Mouse (Mus musculus) heart, postnatal 36 days (tissue): ENCODE data around the gene Mettl26. TPM values are rescaled to one million over a fixed set of nuclear protein-coding genes. Genes with fewer than 3 reads are reported as not detected.
A peak's percentile ranks its signal among the peaks of the same experiment; 100 is the strongest.
"Not testable (repeated sequence)": the region's sequence is repeated elsewhere in the genome, so short reads cannot be mapped to it uniquely, and the experiment has no call there.

Source experiments
- DNase-seq, 2 experiments: peaks; one replicate each; pipeline ENCODE4 v3.0.0; 2021 to 2022
- intact Hi-C: fragments of 180-260 bp; cut with DNase I; formaldehyde crosslinking; loops from one replicate; pipeline ENCODE4 v1.15.1; 2025
- total RNA-seq, 2 experiments: library from RNA; stranded (reverse); gene quantifications; 2 replicates each; pipeline ENCODE4 v1.2.3; 2021

Gene Mettl26
- total RNA-seq, 2 experiments from 2014 or later: 16.1 to 18.1 TPM

- intact Hi-C loops: no loop called here
Measured at GRCm38 (mm10) chr17:25867509-25867835, 7.4 kb upstream of the Mettl26 start.

GRCm38 (mm10) chr17:25867836-25868600 lies 6.9 kb upstream of the Mettl26 start:
- DNase-seq: peak; percentile 68 to 69
- intact Hi-C loops: loop anchor here (2.0 kb wide), 1 partner anchor 23 kb away; the partner anchor contains the start of gene Rhot2

More at GRCm38 (mm10) chr17:25867509-25867835, 7.4 kb upstream of the Mettl26 start:
- DNase-seq: no peak

GRCm38 (mm10) chr17:25868601-25869191 lies 6.2 kb upstream of the Mettl26 start, which contains the start of gene Mcrip2:
Gene Mcrip2, minus strand, starts transcription at chr17:25868764.
- intact Hi-C loops: loop anchor here (2.0 kb wide), 1 partner anchor 24 kb away; the partner anchor contains the start of gene Rhot2
- DNase-seq: peak; percentile 83 to 86

GRCm38 (mm10) chr17:25869498-25869897 lies 5.4 kb upstream of the Mettl26 start:
- intact Hi-C loops: loop anchor here (2.0 kb wide), 1 partner anchor 25 kb away; the partner anchor contains the start of gene Rhot2

GRCm38 (mm10) chr17:25869954-25870353 lies 4.9 kb upstream of the Mettl26 start:
- DNase-seq: no peak
- intact Hi-C loops: loop anchor here (2.0 kb wide), 1 partner anchor 25 kb away; the partner anchor contains the start of gene Rhot2

More at GRCm38 (mm10) chr17:25869498-25869897, 5.4 kb upstream of the Mettl26 start:
- no peak for DNase-seq

- intact Hi-C loops, DNase-seq: not testable (repeated sequence)
Measured at GRCm38 (mm10) chr17:25871566-25871965, 3.3 kb upstream of the Mettl26 start.

- DNase-seq: no peak
- intact Hi-C loops: no loop called here
Measured at GRCm38 (mm10) chr17:25872676-25873075, 2.2 kb upstream of the Mettl26 start.

- intact Hi-C loops: no loop called here
- DNase-seq: no peak
Measured at GRCm38 (mm10) chr17:25873405-25874147, 1.3 kb upstream of the Mettl26 start.

- no peak for DNase-seq
- intact Hi-C loops: no loop called here
Measured at GRCm38 (mm10) chr17:25874148-25874720, 640 bp upstream of the Mettl26 start.

GRCm38 (mm10) chr17:25875171-25876136 lies 580 bp downstream of the Mettl26 start:
- intact Hi-C loops: no loop called here
- peak; percentile 84 to 88 for DNase-seq

- intact Hi-C loops: no loop called here
- DNase-seq: no peak
Measured at GRCm38 (mm10) chr17:25876347-25876915, 1.6 kb downstream of the Mettl26 start.

- no peak for DNase-seq
- intact Hi-C loops: no loop called here
Measured at GRCm38 (mm10) chr17:25877025-25877424, 2.2 kb downstream of the Mettl26 start.

- no peak for DNase-seq
- intact Hi-C loops: no loop called here
Measured at GRCm38 (mm10) chr17:25877741-25878610, 3.1 kb downstream of the Mettl26 start.

- intact Hi-C loops: no loop called here
Measured at GRCm38 (mm10) chr17:25878611-25879180, 3.8 kb downstream of the Mettl26 start.

GRCm38 (mm10) chr17:25879261-25879660 lies 4.4 kb downstream of the Mettl26 start:
- intact Hi-C loops: no loop called here
- DNase-seq: no peak

More at GRCm38 (mm10) chr17:25878611-25879180, 3.8 kb downstream of the Mettl26 start:
- no peak for DNase-seq

GRCm38 (mm10) chr17:25879750-25880149 lies 4.9 kb downstream of the Mettl26 start:
- intact Hi-C loops: no loop called here

GRCm38 (mm10) chr17:25880196-25880910 lies 5.5 kb downstream of the Mettl26 start, which contains the start of gene Wfikkn1:
Gene Wfikkn1, minus strand, starts transcription at chr17:25880858.
- intact Hi-C loops: no loop called here

More at GRCm38 (mm10) chr17:25879750-25880149, 4.9 kb downstream of the Mettl26 start:
- DNase-seq: no peak

More at GRCm38 (mm10) chr17:25880196-25880910, 5.5 kb downstream of the Mettl26 start, which contains the start of gene Wfikkn1:
- no peak for DNase-seq
